Mouse (Mus musculus): ENCODE data around the gene Derl3. TPM values are rescaled to one million over a fixed set of nuclear protein-coding genes. Genes with fewer than 3 reads are reported as not detected.
A peak's percentile ranks its signal among the peaks of the same experiment; 100 is the strongest.

Derl3 gene
- total and polyA plus RNA-seq, 3 experiments: 0.22 TPM; not detected in 2

GRCm38 (mm10) chr10:75916840-75917239 is 23.6 kb downstream of the Derl3 start:
- ATAC-seq (ENCODE audit: extremely low read depth, insufficient number of reproducible peaks, low FRiP score, poor library complexity, severe bottlenecking): no peak
- Histone ChIP-seq H3K4me1 (ENCODE audit: insufficient read depth, low read depth, low read length) (peaks cover 22% of the 10 kb centered on the region), H3K9me3 (replicated peaks) (no peaks in the 10 kb centered on the region), H3K4me3 (ENCODE audit: low read depth, low read length) (no peak overlapping the region), H3K27me3 (ENCODE audit: insufficient read depth, low read length) (no peaks in the 10 kb centered on the region), H3K36me3 (replicated peaks) (peaks cover 73% of the 10 kb centered on the region)
- no peak for TF ChIP-seq CTCF (IDR thresholded peaks at IDR 0.05; ENCODE audit: low read depth, low read length)
- TF ChIP-seq GATA2 (IDR thresholded peaks at IDR 0.05; ENCODE audit: borderline replicate concordance, low read depth, low read length): no peak
- DNase-seq (ENCODE audit: low spot score): no peak

- TF ChIP-seq POLR2AphosphoS5 (IDR thresholded peaks at IDR 0.05; ENCODE audit: insufficient replicate concordance, low read depth, low read length) (no peak), CTCF (IDR thresholded peaks at IDR 0.05; ENCODE audit: low read depth, low read length) (no peak), TAL1 (conservative IDR thresholded peaks at IDR 0.05; ENCODE audit: low read depth, low read length) (no peak), GATA2 (IDR thresholded peaks at IDR 0.05; ENCODE audit: borderline replicate concordance, low read depth, low read length) (no peak)
- ATAC-seq (ENCODE audit: extremely low read depth, insufficient number of reproducible peaks, low FRiP score, poor library complexity, severe bottlenecking) (no peak), DNase-seq (ENCODE audit: low spot score) (no peak)
- H3K4me3 ChIP-seq (ENCODE audit: low read depth, low read length): no peak overlapping the region
- H3K36me3 ChIP-seq (replicated peaks): peaks cover 62% of the 10 kb centered on the region
- no peaks in the 10 kb centered on the region for H3K9me3 ChIP-seq (replicated peaks)
- H3K4me1 ChIP-seq (ENCODE audit: insufficient read depth, low read depth, low read length): peaks cover 36% of the 10 kb centered on the region
- no peaks in the 10 kb centered on the region for H3K27me3 ChIP-seq (ENCODE audit: insufficient read depth, low read length)
Observed at GRCm38 (mm10) chr10:75919026-75919425, 25.8 kb downstream of the Derl3 start.

- Histone ChIP-seq H3K36me3 (replicated peaks) (peaks cover 50% of the 10 kb centered on the region), H3K4me1 (ENCODE audit: insufficient read depth, low read depth, low read length) (peaks cover 36% of the 10 kb centered on the region), H3K27me3 (ENCODE audit: insufficient read depth, low read length) (peaks cover 6% of the 10 kb centered on the region; the same call in 1 of the 2 replicates), H3K4me3 (ENCODE audit: low read depth, low read length) (peak within 1 kb of the TSS; percentile 87), H3K9me3 (replicated peaks) (no peaks in the 10 kb centered on the region)
- ATAC-seq (ENCODE audit: extremely low read depth, insufficient number of reproducible peaks, low FRiP score, poor library complexity, severe bottlenecking) (peak; percentile 62), DNase-seq (ENCODE audit: low spot score) (peak; percentile 85)
- no peak for TF ChIP-seq POLR2AphosphoS5 (IDR thresholded peaks at IDR 0.05; ENCODE audit: insufficient replicate concordance, low read depth, low read length)
- no peak for TF ChIP-seq GATA2 (IDR thresholded peaks at IDR 0.05; ENCODE audit: borderline replicate concordance, low read depth, low read length)
- TF ChIP-seq GATA1 (IDR thresholded peaks at IDR 0.05; ENCODE audit: borderline replicate concordance, low read length): no peak
- TF ChIP-seq TAL1 (conservative IDR thresholded peaks at IDR 0.05; ENCODE audit: low read depth, low read length): no peak
- TF ChIP-seq CTCF (IDR thresholded peaks at IDR 0.05; ENCODE audit: low read depth, low read length): no peak
Observed at GRCm38 (mm10) chr10:75921026-75921725, 28.0 kb downstream of the Derl3 start, which contains the start of gene Smarcb1. Gene Smarcb1 (minus strand): TSS chr10:75921617.

- no peak for ATAC-seq (ENCODE audit: extremely low read depth, insufficient number of reproducible peaks, low FRiP score, poor library complexity, severe bottlenecking)
- Histone ChIP-seq H3K36me3 (replicated peaks) (peaks cover 43% of the 10 kb centered on the region), H3K4me1 (ENCODE audit: insufficient read depth, low read depth, low read length) (peaks cover 34% of the 10 kb centered on the region), H3K27me3 (ENCODE audit: insufficient read depth, low read length) (peaks cover 12% of the 10 kb centered on the region), H3K4me3 (ENCODE audit: low read depth, low read length) (peak overlapping the region; percentile 87), H3K9me3 (replicated peaks) (no peaks in the 10 kb centered on the region)
- DNase-seq (ENCODE audit: low spot score): no peak
- TF ChIP-seq GATA2 (IDR thresholded peaks at IDR 0.05; ENCODE audit: borderline replicate concordance, low read depth, low read length) (no peak), GATA1 (IDR thresholded peaks at IDR 0.05; ENCODE audit: borderline replicate concordance, low read length) (no peak), POLR2AphosphoS5 (IDR thresholded peaks at IDR 0.05; ENCODE audit: insufficient replicate concordance, low read depth, low read length) (no peak), CTCF (IDR thresholded peaks at IDR 0.05; ENCODE audit: low read depth, low read length) (no peak), TAL1 (conservative IDR thresholded peaks at IDR 0.05; ENCODE audit: low read depth, low read length) (no peak)
Observed at GRCm38 (mm10) chr10:75921726-75922560, 28.7 kb downstream of the Derl3 start.

GRCm38 (mm10) chr10:75924324-75924723 is 31.1 kb downstream of the Derl3 start:
- Histone ChIP-seq H3K9me3 (replicated peaks) (no peaks in the 10 kb centered on the region), H3K36me3 (replicated peaks) (peaks cover 21% of the 10 kb centered on the region), H3K4me3 (ENCODE audit: low read depth, low read length) (no peak overlapping the region), H3K27me3 (ENCODE audit: insufficient read depth, low read length) (peaks cover 34% of the 10 kb centered on the region), H3K4me1 (ENCODE audit: insufficient read depth, low read depth, low read length) (peaks cover 27% of the 10 kb centered on the region)
- no peak for DNase-seq (ENCODE audit: low spot score)
- 0 out of 2 replicates have a peak, but pooled peaks have one; percentile 23 for ATAC-seq (ENCODE audit: extremely low read depth, insufficient number of reproducible peaks, low FRiP score, poor library complexity, severe bottlenecking)
- no peak for TF ChIP-seq GATA2 (IDR thresholded peaks at IDR 0.05; ENCODE audit: borderline replicate concordance, low read depth, low read length)
- no peak for TF ChIP-seq POLR2AphosphoS5 (IDR thresholded peaks at IDR 0.05; ENCODE audit: insufficient replicate concordance, low read depth, low read length)
- no peak for TF ChIP-seq TAL1 (conservative IDR thresholded peaks at IDR 0.05; ENCODE audit: low read depth, low read length)
- TF ChIP-seq CTCF (IDR thresholded peaks at IDR 0.05; ENCODE audit: low read depth, low read length): no peak
- no peak for TF ChIP-seq GATA1 (IDR thresholded peaks at IDR 0.05; ENCODE audit: borderline replicate concordance, low read length)

GRCm38 (mm10) chr10:75926396-75926795 is 33.2 kb downstream of the Derl3 start:
- TF ChIP-seq GATA1 (IDR thresholded peaks at IDR 0.05; ENCODE audit: borderline replicate concordance, low read length) (no peak), GATA2 (IDR thresholded peaks at IDR 0.05; ENCODE audit: borderline replicate concordance, low read depth, low read length) (no peak), TAL1 (conservative IDR thresholded peaks at IDR 0.05; ENCODE audit: low read depth, low read length) (no peak), POLR2AphosphoS5 (IDR thresholded peaks at IDR 0.05; ENCODE audit: insufficient replicate concordance, low read depth, low read length) (no peak), CTCF (IDR thresholded peaks at IDR 0.05; ENCODE audit: low read depth, low read length) (no peak)
- no peak for DNase-seq (ENCODE audit: low spot score)
- H3K27me3 ChIP-seq (ENCODE audit: insufficient read depth, low read length): peaks cover 55% of the 10 kb centered on the region
- peaks cover 17% of the 10 kb centered on the region for H3K36me3 ChIP-seq (replicated peaks)
- H3K4me3 ChIP-seq (ENCODE audit: low read depth, low read length): no peak overlapping the region
- H3K9me3 ChIP-seq (replicated peaks): no peaks in the 10 kb centered on the region
- peaks cover 22% of the 10 kb centered on the region for H3K4me1 ChIP-seq (ENCODE audit: insufficient read depth, low read depth, low read length)
- no peak for ATAC-seq (ENCODE audit: extremely low read depth, insufficient number of reproducible peaks, low FRiP score, poor library complexity, severe bottlenecking)
